Mouse (Mus musculus): ENCODE data around the gene Ralbp1. TPM values are rescaled to one million over a fixed set of nuclear protein-coding genes. Genes with fewer than 3 reads are reported as not detected.

The Ralbp1 gene
- polyA plus RNA-seq, 1 experiment from 2014 or later = 57.8 TPM

DNA sequence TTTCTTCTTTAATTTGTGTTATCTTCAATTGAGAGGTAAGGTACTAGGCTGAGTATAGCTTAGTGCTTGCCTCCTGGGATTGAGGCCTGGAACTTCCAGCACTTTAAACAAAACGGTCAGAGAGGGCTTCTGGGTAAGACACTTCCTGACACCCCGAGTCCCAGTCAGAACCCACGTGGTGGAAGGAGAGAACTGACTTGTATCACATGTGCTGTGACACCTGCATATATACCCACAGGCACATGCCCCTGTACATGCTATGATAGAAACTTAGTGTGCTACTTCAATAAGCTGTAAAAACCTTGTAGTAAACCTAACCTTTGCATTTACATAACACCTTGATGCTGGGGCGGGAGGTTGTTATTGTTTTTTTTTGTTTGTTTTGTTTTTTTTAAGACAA is 87.2 kb downstream of the Ralbp1 start:
- Histone ChIP-seq H3K27ac (no peak overlapping the region), H3K9ac (replicated peaks) (no peak overlapping the region), H3K27me3 (no peaks in the 10 kb centered on the region), H3K36me3 (peaks cover 10% of the 10 kb centered on the region), H3K9me3 (0 out of 2 replicates have a peak, but pooled peaks cover 4% of the 10 kb centered on the region), H3K4me3 (replicated peaks) (no peak overlapping the region), H3K4me1 (replicated peaks) (no peaks in the 10 kb centered on the region), H3K4me2 (no peak overlapping the region)
- WGBS = 72% methylated on average over 4 of the region's 4 CpGs
- ATAC-seq (ENCODE audit: insufficient number of reproducible peaks, insufficient read depth, low FRiP score, low TSS enrichment, low read depth) = no peak

Other genes with a start within 250 kb of the Ralbp1 start
- gene Txndc2, start 243.6 kb downstream of the Ralbp1 start, polyA plus RNA-seq (2016; fragmentation: Nextera tagmentation; extraction: Ambion mirVana) = 0.15 TPM in 1 of 2 replicates, not detected in the other
- 54.0 and 58.2 TPM in 2 replicates for gene Rab31, start 113.0 kb downstream of the Ralbp1 start, polyA plus RNA-seq (2016; fragmentation: Nextera tagmentation; extraction: Ambion mirVana)
- gene Ppp4r1, start 103.2 kb downstream of the Ralbp1 start, polyA plus RNA-seq (2016; fragmentation: Nextera tagmentation; extraction: Ambion mirVana) = 61.7 and 63.9 TPM in 2 replicates
- 121 and 126 TPM in 2 replicates for gene Twsg1, start 65.4 kb upstream of the Ralbp1 start, polyA plus RNA-seq (2016; fragmentation: Nextera tagmentation; extraction: Ambion mirVana)
- 25.0 and 28.2 TPM in 2 replicates for gene Ankrd12, start 191.3 kb upstream of the Ralbp1 start, polyA plus RNA-seq (2016; fragmentation: Nextera tagmentation; extraction: Ambion mirVana)
- gene Ndufv2, start 215.8 kb upstream of the Ralbp1 start, polyA plus RNA-seq (2016; fragmentation: Nextera tagmentation; extraction: Ambion mirVana) = 295 and 307 TPM in 2 replicates
- gene Washc1, start 225.7 kb upstream of the Ralbp1 start, polyA plus RNA-seq (2016; fragmentation: Nextera tagmentation; extraction: Ambion mirVana) = 37.4 and 40.9 TPM in 2 replicates
- gene Ddx11, start 237.7 kb upstream of the Ralbp1 start, polyA plus RNA-seq (2016; fragmentation: Nextera tagmentation; extraction: Ambion mirVana) = 33.4 and 45.0 TPM in 2 replicates

All from limb, embryonic 12.5 days (tissue).